Mouse (Mus musculus): Measurements from ENCODE around the gene Per3.

GRCm38 (mm10) chr4:151043281-151043680 is 1.2 kb downstream of the Per3 start:
- TF ChIP-seq TAL1 (IDR thresholded peaks at IDR 0.05; ENCODE audit: low read length) (no peak), GATA1 (IDR thresholded peaks at IDR 0.05; ENCODE audit: low read length) (no peak)
